Mouse (Mus musculus) liver, embryonic 11.5 days (tissue): ENCODE results near the gene Gm45234. TPM values are rescaled to one million over a fixed set of nuclear protein-coding genes. Genes with fewer than 3 reads are reported as not detected.

Source experiments
- ATAC-seq: fragments of 200-750 bp; cut with Nextera tagmentation; replicated peaks from 2 replicates; pipeline ENCODE4 v1.8.0; 2017; ENCODE audit warnings: moderate number of reproducible peaks, mild to moderate bottlenecking, moderate TSS enrichment, moderate library complexity; ENCODE audit not compliant: low FRiP score
- DNase-seq: peaks from one replicate; pipeline ENCODE4 v3.0.0-alpha.2; 2017; ENCODE audit warnings: low spot score
- H3K27ac ChIP-seq: fragments of 300-500 bp; sonication (generic); 2 replicates; pipeline ENCODE4 v1.5.1; 2014; ENCODE audit warnings: mild to moderate bottlenecking, low read depth, low read length, control low read depth
- H3K27me3 ChIP-seq: fragments of 300-500 bp; sonication (generic); replicated peaks from 2 replicates; pipeline ENCODE4 v1.6.1; 2014; ENCODE audit warnings: low read length, mixed read lengths; ENCODE audit not compliant: control insufficient read depth, insufficient read depth
- H3K36me3 ChIP-seq: fragments of 300-500 bp; sonication (generic); 2 replicates; pipeline ENCODE4 v1.6.1; 2014; ENCODE audit warnings: mild to moderate bottlenecking, low read length, moderate library complexity, mixed read lengths; ENCODE audit not compliant: control insufficient read depth, insufficient read depth
- H3K4me1 ChIP-seq: fragments of 300-500 bp; sonication (generic); replicated peaks from 2 replicates; pipeline ENCODE4 v1.6.1; 2014; ENCODE audit warnings: low read length, mixed read lengths; ENCODE audit not compliant: control insufficient read depth, insufficient read depth
- H3K4me2 ChIP-seq: fragments of 300-500 bp; sonication (generic); 2 replicates; pipeline ENCODE4 v1.6.1; 2014; ENCODE audit warnings: mild to moderate bottlenecking, control low read depth, moderate library complexity
- H3K4me3 ChIP-seq: fragments of 300-500 bp; sonication (generic); 2 replicates; pipeline ENCODE4 v1.5.1; 2014; ENCODE audit warnings: low read depth, low read length, control low read depth
- H3K9ac ChIP-seq: fragments of 300-500 bp; sonication (generic); 2 replicates; pipeline ENCODE4 v1.6.1; 2014; ENCODE audit warnings: low read depth, low read length, control low read depth
- H3K9me3 ChIP-seq: fragments of 300-500 bp; sonication (generic); 2 replicates; pipeline ENCODE4 v1.6.1; 2016; ENCODE audit warnings: low read length, inconsistent platforms, mixed read lengths; ENCODE audit not compliant: control insufficient read depth
- WGBS: fragments of 180-500 bp; shearing (Covaris S2); extraction: QIAGEN DNeasy Blood & Tissue Kit; methylation state at CpG from one replicate; pipeline ENCODE4 v1.1.7; 2014; 5-methylcytosine and 5-hydroxymethylcytosine counted together
- polyA plus RNA-seq: library from polyadenylated mRNA; unstranded; fragments of >200 nt; fragmentation: Nextera tagmentation; extraction: Ambion mirVana; gene quantifications from 2 replicates; pipeline ENCODE4 v1.2.1, GENCODE M21; 2014

Gm45234 gene
- polyA plus RNA-seq, 1 experiment from 2014 or later = 0.15 TPM

DNA sequence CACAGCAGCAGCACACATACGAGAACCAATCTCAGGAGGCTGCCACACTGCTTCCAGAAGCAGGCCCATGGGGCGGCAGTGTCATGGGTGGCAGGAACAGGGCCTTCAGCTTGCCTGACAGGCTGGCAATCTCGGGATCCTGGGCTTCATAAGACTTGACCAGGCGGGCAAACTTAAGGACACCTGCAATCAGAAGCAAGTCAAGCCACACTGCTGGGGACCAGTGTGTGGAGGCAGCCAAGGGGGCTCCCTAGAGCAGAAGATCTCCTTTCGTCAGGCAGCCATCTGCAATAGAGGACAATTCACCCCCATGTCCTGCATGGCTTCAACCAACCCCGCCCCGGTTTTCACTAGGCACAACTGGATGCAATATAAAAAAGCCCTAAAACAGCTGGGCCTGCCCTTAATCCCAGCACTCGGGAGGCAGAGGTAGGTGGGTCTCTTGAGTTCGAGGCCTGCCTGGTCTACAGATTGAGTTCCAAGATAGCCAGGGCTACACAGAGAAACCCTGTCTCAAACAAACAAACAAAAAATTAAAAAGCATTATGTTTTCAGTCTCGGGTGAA is 16.5 kb downstream of the Gm45234 start:
- peak overlapping the region; percentile 20; the same call in 1 of the 2 replicates for H3K4me3 ChIP-seq
- H3K4me1 ChIP-seq = peaks cover 29% of the 10 kb centered on the region
- no peaks in the 10 kb centered on the region for H3K27me3 ChIP-seq
- H3K9me3 ChIP-seq = no peaks in the 10 kb centered on the region
- DNase-seq = no peak
- H3K9ac ChIP-seq = peak overlapping the region; percentile 69
- WGBS = 79% methylated on average over 10 of the region's 10 CpGs
- no peaks in the 10 kb centered on the region for H3K36me3 ChIP-seq
- peak overlapping the region; percentile 97 for H3K27ac ChIP-seq
- no peak for ATAC-seq
- peak overlapping the region; percentile 69 for H3K4me2 ChIP-seq

DNA sequence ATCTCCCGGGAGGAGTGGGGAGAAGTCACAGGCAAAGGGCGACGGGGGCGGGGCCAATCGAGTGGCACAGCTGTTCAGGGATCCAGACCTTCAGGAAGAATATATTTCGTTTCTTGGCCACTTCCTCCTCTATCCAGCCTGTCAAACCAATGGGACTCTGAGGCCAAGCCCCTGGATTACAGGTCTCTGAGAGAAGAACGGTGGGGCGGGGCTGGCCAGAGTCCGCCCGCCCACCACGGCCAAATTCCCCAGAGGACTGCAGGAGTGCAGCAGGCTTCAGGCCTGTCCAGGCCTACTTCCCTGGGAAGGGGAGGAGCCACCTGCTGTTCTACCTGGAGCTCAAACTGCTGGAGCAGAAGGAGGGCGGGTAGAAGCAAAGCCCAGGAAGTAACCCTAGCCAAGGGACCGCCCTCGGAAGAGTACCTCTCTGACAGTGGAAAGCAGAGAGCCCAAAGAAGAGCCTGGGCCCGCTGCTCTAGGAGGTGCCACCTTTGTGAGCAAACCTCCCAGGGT is 17.3 kb downstream of the Gm45234 start, which contains the start of gene Ptpn6:
TSS of gene Ptpn6 (minus strand) at position 204 of the 513 bp plus-strand sequence.
- no peaks in the 10 kb centered on the region for H3K36me3 ChIP-seq
- peaks cover 29% of the 10 kb centered on the region for H3K4me1 ChIP-seq
- 28% methylated on average over 15 of the region's 15 CpGs for WGBS
- peak within 1 kb of the TSS; percentile 97 for H3K27ac ChIP-seq
- peak within 1 kb of the TSS; percentile 46 for H3K9ac ChIP-seq
- H3K4me2 ChIP-seq = peak within 1 kb of the TSS; percentile 53
- no peak for DNase-seq
- peak within 1 kb of the TSS; percentile 30 for H3K4me3 ChIP-seq
- no peak for ATAC-seq
- H3K9me3 ChIP-seq = no peaks in the 10 kb centered on the region
- H3K27me3 ChIP-seq = no peaks in the 10 kb centered on the region

DNA sequence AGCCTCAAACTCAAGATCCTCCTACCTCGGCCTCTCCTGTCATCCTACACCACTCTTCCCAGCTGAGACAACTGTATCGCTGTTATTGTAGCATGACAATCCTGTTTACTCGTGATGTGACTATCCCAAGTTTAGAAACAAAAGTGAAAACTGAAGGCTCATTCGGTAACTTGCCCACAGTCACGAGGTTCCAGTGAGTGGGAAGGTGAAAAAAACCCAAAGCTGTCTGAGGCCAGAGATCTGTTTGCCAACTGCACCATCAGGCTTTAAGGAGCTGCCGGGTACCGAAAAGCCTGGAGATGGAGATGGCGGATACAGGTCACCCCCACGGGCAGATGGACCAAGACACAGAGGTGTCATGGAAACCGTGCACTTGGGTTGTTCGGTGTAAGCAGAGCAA is 18.8 kb downstream of the Gm45234 start:
- Histone ChIP-seq H3K4me2 (no peak overlapping the region), H3K4me3 (no peak overlapping the region), H3K27ac (no peak overlapping the region), H3K9me3 (no peaks in the 10 kb centered on the region), H3K36me3 (no peaks in the 10 kb centered on the region), H3K4me1 (peaks cover 43% of the 10 kb centered on the region), H3K27me3 (no peaks in the 10 kb centered on the region), H3K9ac (no peak overlapping the region)
- ATAC-seq (no peak), DNase-seq (no peak)
- WGBS = 89% methylated on average over 11 of the region's 11 CpGs

DNA sequence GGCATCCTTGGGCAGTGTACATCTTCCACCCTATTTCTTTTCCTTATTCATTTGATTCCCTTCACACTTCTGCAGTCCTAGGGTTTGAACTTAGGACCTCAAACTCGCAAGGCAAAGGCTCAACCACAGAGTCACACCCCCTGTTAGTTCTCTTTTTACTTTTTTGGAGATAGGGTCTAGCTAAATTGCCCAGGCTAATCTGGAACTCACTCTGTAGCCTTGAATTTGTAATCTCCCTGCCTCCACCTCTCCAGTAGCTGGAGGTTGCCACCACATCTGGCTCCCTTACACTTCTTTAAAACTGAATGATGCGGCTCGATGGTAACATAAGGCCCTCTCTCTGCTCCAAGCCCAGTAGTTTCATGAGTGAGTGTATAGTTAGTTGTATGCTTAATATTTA is 21.4 kb downstream of the Gm45234 start:
- no peak for ATAC-seq
- H3K4me1 ChIP-seq = peaks cover 37% of the 10 kb centered on the region
- WGBS = 77% methylated on average over 3 of the region's 3 CpGs

DNA sequence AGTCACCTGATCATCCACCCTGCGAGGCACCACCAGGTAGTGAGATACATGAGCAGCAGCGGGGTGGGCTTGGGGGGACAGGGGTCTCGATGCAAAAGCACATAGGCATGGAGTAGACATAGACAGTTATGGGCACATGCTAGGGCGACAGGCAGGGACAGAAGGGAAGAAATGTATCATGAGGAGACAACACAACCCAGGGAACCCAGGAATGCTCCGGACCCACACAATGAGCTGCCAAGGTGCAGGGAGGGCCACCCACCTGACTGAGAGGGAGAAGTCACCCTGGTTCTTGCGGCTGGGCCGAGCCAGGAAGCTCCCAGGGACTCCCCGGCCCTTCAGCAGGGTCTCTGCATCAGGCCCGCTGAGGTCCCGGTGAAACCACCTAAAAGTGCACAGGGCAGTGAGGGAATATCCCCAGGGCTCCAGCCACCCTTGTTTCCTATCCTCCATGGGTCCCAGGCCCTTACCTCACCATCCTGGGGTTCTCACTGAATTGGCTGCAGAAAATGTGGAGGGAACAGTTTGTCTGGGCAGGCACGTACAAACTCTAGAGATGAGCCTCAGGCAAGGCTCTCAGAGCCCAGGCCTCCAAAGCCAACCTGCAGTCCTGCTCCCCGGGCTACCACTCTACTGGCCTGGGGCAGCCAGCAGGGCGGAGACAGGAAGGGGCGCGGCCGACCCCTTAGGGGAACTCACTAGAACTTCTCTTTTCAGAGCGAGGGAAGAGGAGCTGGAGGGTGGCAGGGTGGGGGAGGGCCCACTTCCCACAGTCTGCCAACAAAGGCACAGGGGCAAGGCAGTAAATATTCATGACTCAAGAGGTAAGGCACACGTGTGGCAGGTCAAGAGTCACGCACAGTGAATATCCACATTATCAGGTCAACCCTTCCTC is 23.1 kb downstream of the Gm45234 start:
- Histone ChIP-seq H3K4me1 (peaks cover 22% of the 10 kb centered on the region; the same call in 1 of the 2 replicates), H3K9ac (peak overlapping the region; percentile 75), H3K36me3 (no peaks in the 10 kb centered on the region), H3K4me3 (peak overlapping the region; percentile 53), H3K27ac (peak overlapping the region; percentile 36), H3K9me3 (no peaks in the 10 kb centered on the region), H3K27me3 (no peaks in the 10 kb centered on the region), H3K4me2 (peak overlapping the region; percentile 73)
- DNase-seq (peak; percentile 72), ATAC-seq (peak; percentile 78)
- WGBS = 36% methylated on average over 19 of the region's 19 CpGs

More for the DNA sequence above, 21.4 kb downstream of the Gm45234 start:
- no peak for DNase-seq
- Histone ChIP-seq H3K9me3 (no peaks in the 10 kb centered on the region), H3K27me3 (no peaks in the 10 kb centered on the region), H3K9ac (no peak overlapping the region), H3K4me3 (no peak overlapping the region), H3K4me2 (no peak overlapping the region), H3K27ac (peak overlapping the region; percentile 11; the same call in 1 of the 2 replicates), H3K36me3 (no peaks in the 10 kb centered on the region)

DNA sequence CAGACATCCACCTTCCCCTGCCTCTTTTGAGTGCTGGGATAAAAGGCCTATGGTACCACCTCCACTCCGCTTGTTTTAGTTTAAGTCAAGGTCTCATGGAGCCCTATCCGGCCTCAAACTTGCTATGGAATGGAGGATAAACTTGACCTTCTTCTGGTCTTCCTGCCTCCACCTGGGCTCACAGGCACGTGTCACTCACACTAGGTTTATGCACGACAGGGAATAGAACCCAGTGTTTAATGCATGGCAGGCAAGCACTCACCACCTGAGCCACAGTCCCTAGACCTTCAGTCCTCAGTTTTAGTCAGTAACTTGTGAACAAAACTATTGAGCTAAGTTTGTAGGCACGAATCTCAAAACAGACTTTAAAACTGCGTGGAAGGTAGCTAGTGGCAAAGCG is 24.8 kb downstream of the Gm45234 start:
- Histone ChIP-seq H3K9me3 (no peaks in the 10 kb centered on the region), H3K4me1 (peaks cover 19% of the 10 kb centered on the region; the same call in 1 of the 2 replicates), H3K27ac (no peak overlapping the region), H3K4me2 (peak overlapping the region; percentile 73), H3K27me3 (no peaks in the 10 kb centered on the region), H3K36me3 (no peaks in the 10 kb centered on the region), H3K9ac (no peak overlapping the region), H3K4me3 (no peak overlapping the region)
- 88% methylated on average over 7 of the region's 7 CpGs for WGBS
- no peak for ATAC-seq
- no peak for DNase-seq

DNA sequence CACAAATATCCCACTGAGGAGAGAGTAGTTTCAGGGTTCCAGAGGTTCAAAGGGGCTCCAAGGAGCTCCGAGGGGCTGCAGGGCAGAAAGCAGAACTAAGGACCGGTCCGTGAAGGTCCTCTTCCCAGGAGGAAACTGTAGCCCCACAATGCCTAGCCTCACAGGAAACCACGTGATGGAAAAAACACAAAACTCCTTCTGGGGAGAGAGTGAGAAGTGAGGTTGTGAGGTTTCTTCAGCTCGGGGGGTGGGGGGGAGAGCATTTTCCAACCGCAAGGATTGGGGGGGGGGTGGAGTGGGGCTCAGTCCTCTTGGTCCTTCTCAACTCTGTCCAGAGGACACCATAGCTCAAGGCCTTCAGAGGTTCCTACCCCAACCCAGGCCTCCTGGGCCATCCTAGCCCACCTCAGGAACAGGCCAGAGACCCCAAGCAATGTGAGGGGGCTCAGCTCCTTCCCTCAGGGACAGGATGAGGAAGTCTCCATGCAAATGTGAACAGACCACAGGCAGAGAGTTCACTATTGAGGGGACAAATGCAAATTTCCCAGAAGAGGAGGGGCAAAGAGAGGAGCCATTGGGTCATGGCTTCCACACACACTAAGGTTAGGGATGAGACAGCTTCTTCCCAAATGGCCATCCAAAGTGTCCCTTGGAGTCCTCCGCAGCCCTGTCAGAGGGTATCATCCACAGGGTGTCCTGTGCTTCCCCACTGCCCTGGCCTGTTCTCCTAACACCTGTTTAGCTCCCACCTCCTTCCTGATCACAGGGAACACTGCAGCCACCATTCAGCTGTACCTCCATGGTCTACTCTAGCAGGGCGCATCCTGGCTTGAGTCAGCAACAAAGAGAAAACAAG is 25.7 kb downstream of the Gm45234 start:
- no peaks in the 10 kb centered on the region for H3K27me3 ChIP-seq
- H3K4me1 ChIP-seq = peaks cover 19% of the 10 kb centered on the region
- H3K9ac ChIP-seq = peak overlapping the region; percentile 40; the same call in 1 of the 2 replicates
- H3K9me3 ChIP-seq = no peaks in the 10 kb centered on the region
- H3K36me3 ChIP-seq = no peaks in the 10 kb centered on the region; the same call in 1 of the 2 replicates
- 52% methylated on average over 8 of the region's 8 CpGs for WGBS
- H3K27ac ChIP-seq = no peak overlapping the region
- ATAC-seq (no peak), DNase-seq (no peak)
- peak overlapping the region; percentile 33 for H3K4me2 ChIP-seq
- 0 out of 2 replicates have a peak overlapping the region, but pooled peaks have one; percentile 3 for H3K4me3 ChIP-seq

DNA sequence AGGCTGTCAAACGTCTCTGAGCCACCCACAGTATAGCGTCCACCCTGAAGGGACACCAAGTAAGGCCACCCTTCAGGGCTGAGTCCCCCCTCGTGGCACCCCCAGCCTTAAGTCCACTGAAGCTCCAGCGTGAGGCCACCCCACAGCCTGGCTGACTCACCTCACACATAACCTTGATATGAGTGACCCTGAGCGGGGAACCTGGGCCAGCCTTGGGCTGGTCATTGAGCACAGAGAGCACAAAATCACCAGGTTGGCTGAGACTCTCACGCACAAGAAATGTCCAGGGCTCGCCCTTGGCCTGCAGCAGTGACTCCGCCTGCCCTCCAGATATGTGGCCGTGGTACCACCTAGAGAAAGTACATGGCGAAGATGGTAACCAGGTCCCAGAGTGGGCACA is 27.2 kb downstream of the Gm45234 start:
- H3K9me3 ChIP-seq = no peaks in the 10 kb centered on the region
- no peak overlapping the region for H3K27ac ChIP-seq
- H3K4me2 ChIP-seq = no peak overlapping the region
- H3K27me3 ChIP-seq = no peaks in the 10 kb centered on the region
- ATAC-seq (no peak), DNase-seq (no peak)
- no peaks in the 10 kb centered on the region; the same call in 1 of the 2 replicates for H3K36me3 ChIP-seq
- peaks cover 21% of the 10 kb centered on the region for H3K4me1 ChIP-seq
- no peak overlapping the region for H3K9ac ChIP-seq
- no peak overlapping the region for H3K4me3 ChIP-seq
- 88% methylated on average over 10 of the region's 10 CpGs for WGBS
